Mouse (Mus musculus): ENCODE results near the gene Wwp2.

Wwp2 gene

GRCm38 (mm10) chr8:107507019-107507418 is 70.9 kb downstream of the Wwp2 start:
- DNase-seq (ENCODE audit: low spot score in 2 of 2): no peak

- no peak for DNase-seq (ENCODE audit: low spot score in 2 of 2)
Observed at GRCm38 (mm10) chr8:107510204-107510603, 74.0 kb downstream of the Wwp2 start.

GRCm38 (mm10) chr8:107510766-107511165 is 74.6 kb downstream of the Wwp2 start:
- DNase-seq (ENCODE audit: low spot score in 2 of 2): no peak

- no peak for DNase-seq (ENCODE audit: low spot score in 2 of 2)
Observed at GRCm38 (mm10) chr8:107513249-107513648, 77.1 kb downstream of the Wwp2 start.

GRCm38 (mm10) chr8:107514949-107515721 is 79.0 kb downstream of the Wwp2 start:
- DNase-seq (ENCODE audit: low spot score in 2 of 2): no peak

- DNase-seq (ENCODE audit: low spot score in 2 of 2): no peak
Observed at GRCm38 (mm10) chr8:107518726-107519125, 82.6 kb downstream of the Wwp2 start.

GRCm38 (mm10) chr8:107519860-107520259 is 83.7 kb downstream of the Wwp2 start:
- no peak for DNase-seq (ENCODE audit: low spot score in 2 of 2)

GRCm38 (mm10) chr8:107521788-107522554 is 85.8 kb downstream of the Wwp2 start:
- DNase-seq (ENCODE audit: low spot score in 2 of 2): no peak

GRCm38 (mm10) chr8:107522555-107522833 is 86.3 kb downstream of the Wwp2 start:
- DNase-seq (ENCODE audit: low spot score in 2 of 2): no peak

- no peak for DNase-seq (ENCODE audit: low spot score in 2 of 2)
Observed at GRCm38 (mm10) chr8:107524535-107524934, 88.4 kb downstream of the Wwp2 start.

GRCm38 (mm10) chr8:107528786-107529185 is 92.6 kb downstream of the Wwp2 start:
- no peak for DNase-seq (ENCODE audit: low spot score in 2 of 2)

GRCm38 (mm10) chr8:107537472-107537871 is 101.3 kb downstream of the Wwp2 start:
- DNase-seq (ENCODE audit: low spot score in 2 of 2): no peak

GRCm38 (mm10) chr8:107540623-107541022 is 104.5 kb downstream of the Wwp2 start:
- no peak for DNase-seq (ENCODE audit: low spot score in 2 of 2)

- DNase-seq (ENCODE audit: low spot score in 2 of 2): no peak
Observed at GRCm38 (mm10) chr8:107541369-107541768, 105.2 kb downstream of the Wwp2 start.

- no peak for DNase-seq (ENCODE audit: low spot score in 2 of 2)
Observed at GRCm38 (mm10) chr8:107542151-107542550, 106.0 kb downstream of the Wwp2 start.

GRCm38 (mm10) chr8:107543714-107544113 is 107.5 kb downstream of the Wwp2 start:
- no peak for DNase-seq (ENCODE audit: low spot score in 2 of 2)

- no peak for DNase-seq (ENCODE audit: low spot score in 2 of 2)
Observed at GRCm38 (mm10) chr8:107544211-107544610, 108.0 kb downstream of the Wwp2 start.

GRCm38 (mm10) chr8:107544651-107545174 is 108.5 kb downstream of the Wwp2 start:
- DNase-seq (ENCODE audit: low spot score in 2 of 2): no peak

- DNase-seq (ENCODE audit: low spot score in 2 of 2): no peak
Observed at GRCm38 (mm10) chr8:107545621-107546152, 109.5 kb downstream of the Wwp2 start.

- DNase-seq (ENCODE audit: low spot score in 2 of 2): no peak
Observed at GRCm38 (mm10) chr8:107546154-107546553, 110.0 kb downstream of the Wwp2 start.

GRCm38 (mm10) chr8:107546817-107547216 is 110.7 kb downstream of the Wwp2 start:
- no peak for DNase-seq (ENCODE audit: low spot score in 2 of 2)

- DNase-seq (ENCODE audit: low spot score in 2 of 2): peak in 1 of 2 experiments; percentile 65
Observed at GRCm38 (mm10) chr8:107552234-107552633, 116.1 kb downstream of the Wwp2 start.

GRCm38 (mm10) chr8:107555231-107555630 is 119.1 kb downstream of the Wwp2 start:
- peak in 1 of 2 experiments; percentile 43 for DNase-seq (ENCODE audit: low spot score in 2 of 2)

Data from natural killer cell, adult 2 months (primary cell).